Mouse (Mus musculus): Measurements from ENCODE around the gene Gm28827. TPM values are rescaled to one million over a fixed set of nuclear protein-coding genes. Genes with fewer than 3 reads are reported as not detected.
"Not testable (repeated sequence)": the region's sequence is repeated elsewhere in the genome, so short reads cannot be mapped to it uniquely, and the experiment has no call there.

Gm28827 gene
- not detected in 2 replicates for polyA plus RNA-seq (2015; fragmentation: Nextera tagmentation; extraction: Ambion mirVana)

DNA sequence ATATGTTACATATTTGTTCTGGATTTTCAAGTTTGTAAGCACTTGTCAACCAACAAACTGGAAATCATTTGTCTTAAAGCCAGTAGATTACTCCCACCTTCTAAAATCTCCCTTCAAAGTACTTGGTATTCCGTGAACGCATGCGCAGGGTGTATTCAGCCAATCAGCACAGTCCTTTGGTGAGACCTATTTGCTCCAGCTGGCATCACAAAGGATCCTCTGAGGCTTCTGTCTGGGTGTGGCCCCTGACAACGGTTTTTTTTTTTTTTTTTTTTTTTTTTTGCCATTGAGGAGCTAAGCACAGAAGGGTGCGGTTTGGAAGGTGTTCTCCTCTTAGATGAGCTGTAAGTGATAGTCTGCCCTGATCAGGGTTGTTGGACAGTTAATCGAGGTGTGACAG lies at the start of gene Gm28827:
TSS of gene Gm28827 (plus strand) at position 301 of the 400 bp plus-strand sequence.
- not testable (repeated sequence) for H3K4me2 ChIP-seq; H3K4me1 ChIP-seq; H3K9ac ChIP-seq; H3K36me3 ChIP-seq; ATAC-seq (ENCODE audit: borderline replicate concordance, extremely low read depth, low FRiP score, low TSS enrichment); H3K27me3 ChIP-seq; H3K4me3 ChIP-seq; H3K27ac ChIP-seq; H3K9me3 ChIP-seq
- no CpG with 5 or more reads among the region's 6 CpGs for WGBS
